Mouse (Mus musculus) hematopoietic multipotent progenitor cell, adult 10-12 weeks (in vitro differentiated cells): ENCODE measurements around the gene Mark4. TPM values are rescaled to one million over a fixed set of nuclear protein-coding genes. Genes with fewer than 3 reads are reported as not detected.

ENCODE experiments used
- polyA plus RNA-seq: library from polyadenylated mRNA; stranded (reverse); fragments of >175 nt; gene quantifications from 2 replicates; pipeline ENCODE4 v1.2.3, GENCODE M21; 2012; ENCODE audit warnings: low replicate concordance

Gene Mark4
- 42.9 and 128 TPM in 2 replicates for polyA plus RNA-seq

GRCm38 (mm10) chr7:19458591-19459111 is at the start of gene Mark4:
TSS of gene Mark4 (minus strand) at chr7:19458821.

GRCm38 (mm10) chr7:19462884-19463381 is 4.3 kb upstream of the Mark4 start, which contains the start of gene Exoc3l2:
TSS of gene Exoc3l2 (plus strand) at chr7:19463331.

GRCm38 (mm10) chr7:19404476-19404875 is 54.1 kb downstream of the Mark4 start, which contains the start of gene Ckm:
TSS of gene Ckm (plus strand) at chr7:19404776.

GRCm38 (mm10) chr7:19403731-19404296 is 54.8 kb downstream of the Mark4 start, which contains the start of gene Klc3:
TSS of gene Klc3 (minus strand) at chr7:19404104.

GRCm38 (mm10) chr7:19381377-19382165 is 77.0 kb downstream of the Mark4 start, which contains the start of gene Ercc2:
TSS of gene Ercc2 (plus strand) at chr7:19382010.

Other genes starting within 250 kb of the Mark4 start
- 4.4 and 9.2 TPM in 2 replicates for gene Gpr4, start 246.3 kb downstream of the Mark4 start, polyA plus RNA-seq
- gene Opa3, start 230.5 kb downstream of the Mark4 start, polyA plus RNA-seq: 10.2 and 13.2 TPM in 2 replicates
- gene Vasp, start 187.0 kb downstream of the Mark4 start, polyA plus RNA-seq: 536 and 1,501 TPM in 2 replicates
- gene Ppm1n, start 178.8 kb downstream of the Mark4 start, polyA plus RNA-seq: 2.9 and 4.4 TPM in 2 replicates
- gene Rtn2, start 176.2 kb downstream of the Mark4 start, polyA plus RNA-seq: 0.56 and 0.73 TPM in 2 replicates
- gene Fosb, start 148.8 kb downstream of the Mark4 start, polyA plus RNA-seq: 4.3 and 21.6 TPM in 2 replicates
- 62.5 and 86.1 TPM in 2 replicates for gene Ercc1, start 114.0 kb downstream of the Mark4 start, polyA plus RNA-seq
- 17.3 and 29.4 TPM in 2 replicates for gene Cd3eap, start 99.3 kb downstream of the Mark4 start, polyA plus RNA-seq
- 3.5 and 5.2 TPM in 2 replicates for gene Ppp1r13l, start 99.1 kb downstream of the Mark4 start, polyA plus RNA-seq
- 45.3 and 46.8 TPM in 2 replicates for gene Ercc2, start 76.8 kb downstream of the Mark4 start, polyA plus RNA-seq
- gene Klc3, start 54.7 kb downstream of the Mark4 start, polyA plus RNA-seq: 4.3 and 9.4 TPM in 2 replicates
- gene Ckm, start 54.0 kb downstream of the Mark4 start, polyA plus RNA-seq: 1.1 and 1.4 TPM in 2 replicates
- gene Exoc3l2, start 4.5 kb upstream of the Mark4 start, polyA plus RNA-seq: 0.49 and 1.7 TPM in 2 replicates
- gene Bloc1s3, start 49.5 kb upstream of the Mark4 start, polyA plus RNA-seq: 6.4 and 11.8 TPM in 2 replicates
- 95.1 and 103 TPM in 2 replicates for gene Trappc6a, start 49.6 kb upstream of the Mark4 start, polyA plus RNA-seq
- 0.17 and 0.35 TPM in 2 replicates for gene Nkpd1, start 59.0 kb upstream of the Mark4 start, polyA plus RNA-seq
- 98.9 and 130 TPM in 2 replicates for gene Ppp1r37, start 104.3 kb upstream of the Mark4 start, polyA plus RNA-seq
- 44.9 and 45.6 TPM in 2 replicates for gene Zfp296, start 118.5 kb upstream of the Mark4 start, polyA plus RNA-seq
- 63.4 and 92.7 TPM in 2 replicates for gene Gemin7, start 118.8 kb upstream of the Mark4 start, polyA plus RNA-seq
- 111 and 288 TPM in 2 replicates for gene Clasrp, start 145.7 kb upstream of the Mark4 start, polyA plus RNA-seq
- 52.9 and 128 TPM in 2 replicates for gene Relb, start 170.6 kb upstream of the Mark4 start, polyA plus RNA-seq
- 105 and 205 TPM in 2 replicates for gene Clptm1, start 206.2 kb upstream of the Mark4 start, polyA plus RNA-seq
- gene Apoc2, start 219.1 kb upstream of the Mark4 start, polyA plus RNA-seq: 1.4 and 6.6 TPM in 2 replicates
- gene Gm44805, start 222.6 kb upstream of the Mark4 start, polyA plus RNA-seq: 2.7 TPM in 1 of 2 replicates, not detected in the other
- gene Apoc4, start 222.7 kb upstream of the Mark4 start, polyA plus RNA-seq: 0.61 TPM in 1 of 2 replicates, not detected in the other
- gene Apoc1, start 233.8 kb upstream of the Mark4 start, polyA plus RNA-seq: 0.67 and 8.3 TPM in 2 replicates
- 752 and 1,634 TPM in 2 replicates for gene Apoe, start 240.4 kb upstream of the Mark4 start, polyA plus RNA-seq